ENCODE assay signal across 30 mouse cellular contexts in genomic region chr8:83272464-83272863, GRCm38 (mm10). TPM values are rescaled to one million over a fixed set of nuclear protein-coding genes. Genes with fewer than 3 reads are reported as not detected.
DNase-seq lines count a peak whose midpoint lies in the region; ATAC-seq and TF ChIP-seq lines count a peak whose summit lies in the region.
"Had no signal": no experiment of that assay in that cellular context is flagged by ENCODE, and none has a peak within 500 bp of the region (broad histone marks: within the 10 kb centered on the region; RNA-seq: fewer than 3 reads in every experiment).

No protein-coding gene starts in this region.

- H3K9me3 ChIP-seq in lung, embryonic 14.5 days (ENCODE audit: low read depth, low read length): no peaks in the 10 kb centered on the region
- no peaks in the 10 kb centered on the region for H3K9me3 ChIP-seq in intestine, postnatal 0 days (ENCODE audit: control insufficient read depth)
- no peaks in the 10 kb centered on the region for H3K9me3 ChIP-seq in stomach, postnatal 0 days (ENCODE audit: control insufficient read depth, low read length)
- H3K9me3 ChIP-seq: embryonic facial prominence, embryonic 13.5 days; forebrain, embryonic 12.5 days; heart, embryonic 10.5 days; limb, embryonic 13.5 days; liver, embryonic 12.5 days; midbrain, embryonic 12.5 days; neural tube, embryonic 15.5 days; stomach, embryonic 15.5 days had no signal

- ATAC-seq in lung, embryonic 14.5 days (ENCODE audit: insufficient read depth): no peak
- ATAC-seq in intestine, postnatal 0 days: peak; percentile 74
- no peak for ATAC-seq in stomach, postnatal 0 days (ENCODE audit: low FRiP score, low TSS enrichment)
- ATAC-seq: hindbrain, embryonic 16.5 days; liver, embryonic 12.5 days had no signal

- intact Hi-C loops in heart, postnatal 25 days (cut with DNase I): no loop called here

- TF ChIP-seq EP300 in stomach, postnatal 0 days (optimal IDR thresholded peaks at IDR 0.05): no peak

- H3K27me3 ChIP-seq in lung, embryonic 14.5 days (ENCODE audit: insufficient read depth, low read length): no peaks in the 10 kb centered on the region
- no peaks in the 10 kb centered on the region for H3K27me3 ChIP-seq in intestine, postnatal 0 days (replicated peaks; ENCODE audit: control insufficient read depth, insufficient read depth, low read length)
- H3K27me3 ChIP-seq in stomach, postnatal 0 days (ENCODE audit: control insufficient read depth, insufficient read depth, low read length): no peaks in the 10 kb centered on the region
- H3K27me3 ChIP-seq in cerebellum, adult 2 months (ENCODE audit: control insufficient read depth, insufficient read depth, low read length): no peaks in the 10 kb centered on the region
- H3K27me3 ChIP-seq: embryonic facial prominence, embryonic 13.5 days; forebrain, embryonic 12.5 days; limb, embryonic 13.5 days; liver, embryonic 12.5 days; midbrain, embryonic 12.5 days; neural tube, embryonic 15.5 days; stomach, embryonic 15.5 days had no signal

- no peaks in the 10 kb centered on the region for H3K36me3 ChIP-seq in lung, embryonic 14.5 days (ENCODE audit: insufficient read depth)
- no peaks in the 10 kb centered on the region; the same call in 1 of the 2 replicates for H3K36me3 ChIP-seq in intestine, postnatal 0 days (ENCODE audit: control insufficient read depth, insufficient read depth)
- no peaks in the 10 kb centered on the region; the same call in 1 of the 2 replicates for H3K36me3 ChIP-seq in stomach, postnatal 0 days (ENCODE audit: control insufficient read depth, insufficient read depth, low read length)
- H3K36me3 ChIP-seq: limb, embryonic 13.5 days had no signal

- H3K4me3 ChIP-seq in lung, embryonic 14.5 days (ENCODE audit: low read depth, low read length): no peak overlapping the region
- H3K4me3 ChIP-seq in brown adipose tissue, adult 24 weeks (ENCODE audit: insufficient read depth, low read depth, low read length): no peak overlapping the region
- H3K4me3 ChIP-seq in intestine, postnatal 0 days (ENCODE audit: low read depth, low read length): no peak overlapping the region
- H3K4me3 ChIP-seq in stomach, postnatal 0 days (ENCODE audit: low read depth, low read length): no peak overlapping the region
- H3K4me3 ChIP-seq in cerebellum, adult 2 months (replicated peaks; ENCODE audit: insufficient read depth, low read depth, low read length): no peak overlapping the region
- H3K4me3 ChIP-seq: embryonic facial prominence, embryonic 13.5 days; erythroblast, embryonic 14.5 days; forebrain, embryonic 12.5 days; heart, embryonic 10.5 days; limb, embryonic 13.5 days; liver, embryonic 12.5 days; midbrain, embryonic 12.5 days; neural tube, embryonic 15.5 days; stomach, embryonic 15.5 days had no signal

- 62% methylated on average over 10 of the region's 10 CpGs for WGBS in lung, embryonic 14.5 days
- 37% methylated on average over 10 of the region's 10 CpGs for WGBS in intestine, postnatal 0 days
- WGBS in stomach, postnatal 0 days: 49% methylated on average over 10 of the region's 10 CpGs
- whole genome bisulfite sequencing in cerebellum, adult 2 months: 78% methylated on average over 10 of the region's 10 CpGs

- no peak overlapping the region for H3K4me2 ChIP-seq in lung, embryonic 14.5 days
- 0 out of 2 replicates have a peak overlapping the region, but pooled peaks have one; percentile 32 for H3K4me2 ChIP-seq in intestine, postnatal 0 days (replicated peaks; ENCODE audit: low read depth)
- H3K4me2 ChIP-seq in stomach, postnatal 0 days (replicated peaks; ENCODE audit: low read depth): no peak overlapping the region
- H3K4me2 ChIP-seq: embryonic facial prominence, embryonic 13.5 days; forebrain, embryonic 12.5 days; limb, embryonic 13.5 days; liver, embryonic 12.5 days; midbrain, embryonic 12.5 days; neural tube, embryonic 15.5 days; stomach, embryonic 15.5 days had no signal

- TF ChIP-seq POLR2A in cerebellum, adult 2 months (IDR thresholded peaks at IDR 0.05; ENCODE audit: borderline replicate concordance, insufficient read depth, low read length): no peak

- peak; percentile 5 for DNase-seq in lung, embryonic 14.5 days
- no peak for DNase-seq in lung, postnatal 4 days
- DNase-seq in stomach, postnatal 0 days (ENCODE audit: low spot score): peak; percentile 49
- no peak for DNase-seq in heart, postnatal 25 days (ENCODE audit: low spot score)
- no peak for DNase-seq in cerebellum, adult 2 months
- DNase-seq: cerebellum, adult 18-20 months; cerebellum, postnatal 25 days; embryo, embryonic 11 days; kidney, adult 18-20 months; kidney, postnatal 25 days; layer of hippocampus, postnatal 36 days had no signal

- no peaks in the 10 kb centered on the region for H3K4me1 ChIP-seq in lung, embryonic 14.5 days (ENCODE audit: insufficient read depth)
- H3K4me1 ChIP-seq in brown adipose tissue, adult 24 weeks (ENCODE audit: control insufficient read depth, insufficient read depth, insufficient read length, low read length): no peaks in the 10 kb centered on the region
- no peaks in the 10 kb centered on the region for H3K4me1 ChIP-seq in intestine, postnatal 0 days (replicated peaks; ENCODE audit: control insufficient read depth, insufficient read depth, low read length)
- H3K4me1 ChIP-seq in stomach, postnatal 0 days (replicated peaks; ENCODE audit: control insufficient read depth, insufficient read depth): no peaks in the 10 kb centered on the region
- no peaks in the 10 kb centered on the region for H3K4me1 ChIP-seq in cerebellum, adult 2 months (ENCODE audit: control insufficient read depth, insufficient read depth, low read length)
- H3K4me1 ChIP-seq: embryonic facial prominence, embryonic 13.5 days; forebrain, embryonic 12.5 days; liver, embryonic 12.5 days; midbrain, embryonic 12.5 days; neural tube, embryonic 15.5 days; stomach, embryonic 15.5 days had no signal

- no peak overlapping the region for H3K27ac ChIP-seq in lung, embryonic 14.5 days (ENCODE audit: low read depth)
- H3K27ac ChIP-seq in brown adipose tissue, adult 24 weeks (replicated peaks; ENCODE audit: low read depth, low read length): peak overlapping the region; percentile 10; the same call in 1 of the 2 replicates
- H3K27ac ChIP-seq in intestine, postnatal 0 days (ENCODE audit: low read depth, low read length): no peak overlapping the region
- H3K27ac ChIP-seq in stomach, postnatal 0 days (replicated peaks): no peak overlapping the region
- H3K27ac ChIP-seq in cerebellum, adult 2 months (ENCODE audit: insufficient read depth, low read length): no peak overlapping the region
- H3K27ac ChIP-seq: embryonic facial prominence, embryonic 13.5 days; forebrain, embryonic 12.5 days; heart, embryonic 10.5 days; limb, embryonic 13.5 days; liver, embryonic 12.5 days; midbrain, embryonic 12.5 days; neural tube, embryonic 15.5 days; stomach, embryonic 15.5 days had no signal

- TF ChIP-seq CTCF in lung, embryonic 14.5 days (IDR thresholded peaks at IDR 0.05; ENCODE audit: low read depth): no peak
- TF ChIP-seq CTCF in intestine, postnatal 0 days (IDR thresholded peaks at IDR 0.05; ENCODE audit: low read depth): no peak
- no peak for TF ChIP-seq CTCF in stomach, postnatal 0 days (IDR thresholded peaks at IDR 0.05; ENCODE audit: low read depth)
- TF ChIP-seq CTCF in cerebellum, adult 2 months (IDR thresholded peaks at IDR 0.05; ENCODE audit: borderline replicate concordance, insufficient read depth, low read depth, low read length): no peak

- H3K9ac ChIP-seq in lung, embryonic 14.5 days: no peak overlapping the region
- H3K9ac ChIP-seq in intestine, postnatal 0 days (ENCODE audit: low read depth, low read length): no peak overlapping the region
- H3K9ac ChIP-seq in stomach, postnatal 0 days (ENCODE audit: low read length): no peak overlapping the region
- H3K9ac ChIP-seq: embryonic facial prominence, embryonic 13.5 days; forebrain, embryonic 12.5 days; limb, embryonic 13.5 days; liver, embryonic 12.5 days; midbrain, embryonic 12.5 days; neural tube, embryonic 15.5 days; stomach, embryonic 15.5 days had no signal

RNA-seq across cellular contexts. Expression of gene Ucp1, which starts 17.7 kb away (rescaled TPM):
- polyA plus RNA-seq in lung, embryonic 14.5 days (2014; fragmentation: Nextera tagmentation; extraction: Ambion mirVana): not detected in 2 replicates
- polyA plus RNA-seq in brown adipose tissue, adult 24 weeks (2012; ENCODE audit: insufficient read depth, insufficient read length, missing spikeins): 5,846 and 5,913 TPM in 2 replicates
- polyA plus RNA-seq in intestine, postnatal 0 days (2015; fragmentation: Nextera tagmentation; extraction: Ambion mirVana): not detected in 2 replicates
- not detected in 2 replicates for polyA plus RNA-seq in stomach, postnatal 0 days (2015; fragmentation: Nextera tagmentation; extraction: Ambion mirVana)
- 10 to 100 TPM in 1 of 2 experiments, 1 to 10 TPM in 1; 8.2 to 10.2 TPM for total RNA-seq in heart, postnatal 25 days (2021)
- 0.67 and 0.77 TPM in 2 replicates for polyA plus RNA-seq in cerebellum, adult 2 months (2012; rRNA removed)
- total RNA-seq: gastrocnemius, adult 8-10 months; granulocyte monocyte progenitor cell, adult 5-6 weeks; hematopoietic stem cell, adult 5-6 weeks; layer of hippocampus, postnatal 36 days; left cerebral cortex, postnatal 25 days; MEL had no signal
- polyA plus RNA-seq: C2C12; embryonic facial prominence, embryonic 13.5 days; erythroblast, embryonic 14.5 days; forebrain, embryonic 12.5 days; heart, embryonic 10.5 days; heart, embryonic 16.5 days; limb, embryonic 13.5 days; liver, embryonic 12.5 days; midbrain, embryonic 12.5 days; stomach, embryonic 15.5 days had no signal

RNA-seq across cellular contexts. Expression of gene Elmod2, which starts 59.8 kb away (rescaled TPM):
- 15.9 and 16.2 TPM in 2 replicates for polyA plus RNA-seq in lung, embryonic 14.5 days (2014; fragmentation: Nextera tagmentation; extraction: Ambion mirVana)
- 12.5 and 13.6 TPM in 2 replicates for polyA plus RNA-seq in brown adipose tissue, adult 24 weeks (2012; ENCODE audit: insufficient read depth, insufficient read length, missing spikeins)
- 5.6 and 6.3 TPM in 2 replicates for polyA plus RNA-seq in intestine, postnatal 0 days (2015; fragmentation: Nextera tagmentation; extraction: Ambion mirVana)
- polyA plus RNA-seq in stomach, postnatal 0 days (2015; fragmentation: Nextera tagmentation; extraction: Ambion mirVana): 6.5 and 7.3 TPM in 2 replicates
- total RNA-seq in heart, postnatal 25 days (2021): 10 to 100 TPM in 1 of 2 experiments, 1 to 10 TPM in 1; 9.0 to 10.1 TPM
- 11.9 and 12.8 TPM in 2 replicates for polyA plus RNA-seq in cerebellum, adult 2 months (2012; rRNA removed)

Comparison
In these comparisons a context has a peak if more than half of its experiments do, and no peak if none do; other contexts are left out.
1. DNase-seq: peak in lung, embryonic 14.5 days (single experiment) and stomach, postnatal 0 days (single experiment); none in lung, postnatal 4 days (0 of 2), heart, postnatal 25 days (single experiment) and cerebellum, adult 2 months (0 of 2).
2. RNA of gene Ucp1, which starts 17.7 kb away (polyA plus RNA-seq): 5,846 to 5,913 TPM in brown adipose tissue, adult 24 weeks; 0.67 to 0.77 TPM in cerebellum, adult 2 months, not detected in stomach, postnatal 0 days, not detected in lung, embryonic 14.5 days and not detected in intestine, postnatal 0 days; every median in the first group is over 1,000 times any median in the second.